Mouse (Mus musculus): ENCODE results near the gene Ralgapa2. TPM values are rescaled to one million over a fixed set of nuclear protein-coding genes. Genes with fewer than 3 reads are reported as not detected.

Ralgapa2 gene
- polyA plus RNA-seq, 1 experiment: 2.3 TPM

DNA sequence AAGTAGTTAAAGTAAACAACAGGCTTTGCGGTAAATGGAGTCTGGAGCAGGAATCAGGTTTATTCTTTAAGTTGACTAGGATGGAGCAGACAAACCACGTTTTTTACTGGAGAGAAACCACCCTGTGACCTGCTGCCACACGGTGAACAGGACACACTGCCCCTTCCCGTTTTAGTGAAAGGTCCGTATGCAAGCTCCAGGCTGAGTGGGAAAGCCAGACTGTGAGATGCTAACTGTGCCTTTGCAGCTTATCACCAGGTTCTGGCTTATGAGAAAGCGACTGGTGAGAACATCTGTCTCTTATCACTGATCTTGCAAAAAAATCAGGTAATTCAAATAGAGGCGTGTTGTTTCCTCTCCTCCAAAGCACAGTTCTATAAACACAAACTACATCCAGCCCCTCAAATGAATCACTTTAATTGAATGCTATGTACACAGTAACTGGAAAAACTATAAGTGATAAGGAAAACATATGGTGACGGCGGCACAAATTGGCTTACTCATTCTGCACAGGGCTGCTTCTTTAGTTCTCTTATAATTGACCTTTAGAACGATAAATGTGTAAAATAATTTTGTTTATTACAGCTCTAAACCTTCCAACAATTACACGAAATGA lies 146.7 kb downstream of the Ralgapa2 start:
- Histone ChIP-seq H3K4me3 (ENCODE audit: insufficient read depth, poor library complexity, severe bottlenecking) (no peak overlapping the region), H3K79me2 (ENCODE audit: control insufficient read depth, insufficient read depth) (no peaks in the 10 kb centered on the region), H3ac (ENCODE audit: control insufficient read depth, insufficient read length, low read depth) (no peak overlapping the region), H3K36me3 (ENCODE audit: control insufficient read depth, insufficient read depth) (no peaks in the 10 kb centered on the region), H3K79me3 (ENCODE audit: low read depth) (no peaks in the 10 kb centered on the region), H3K27me3 (ENCODE audit: control insufficient read depth, insufficient read depth, insufficient read length) (no peaks in the 10 kb centered on the region)
- no peak for TF ChIP-seq USF1 (IDR thresholded peaks at IDR 0.05; ENCODE audit: low read depth)
- TF ChIP-seq MYOG (IDR thresholded peaks at IDR 0.05; ENCODE audit: control insufficient read depth, extremely low read depth, insufficient read length): no peak
- TF ChIP-seq CEBPB (IDR thresholded peaks at IDR 0.05; ENCODE audit: low read depth): no peak
- TF ChIP-seq MAX (IDR thresholded peaks at IDR 0.05): no peak
- TF ChIP-seq FOSL1 (IDR thresholded peaks at IDR 0.05; ENCODE audit: insufficient read depth, low read length, poor library complexity, severe bottlenecking): no peak
- TF ChIP-seq CTCF (IDR thresholded peaks at IDR 0.05; ENCODE audit: control insufficient read depth, insufficient read depth, insufficient read length): no peak
- TF ChIP-seq MYOD1 (IDR thresholded peaks at IDR 0.05; ENCODE audit: control insufficient read depth, insufficient read length, low read depth): no peak

DNA sequence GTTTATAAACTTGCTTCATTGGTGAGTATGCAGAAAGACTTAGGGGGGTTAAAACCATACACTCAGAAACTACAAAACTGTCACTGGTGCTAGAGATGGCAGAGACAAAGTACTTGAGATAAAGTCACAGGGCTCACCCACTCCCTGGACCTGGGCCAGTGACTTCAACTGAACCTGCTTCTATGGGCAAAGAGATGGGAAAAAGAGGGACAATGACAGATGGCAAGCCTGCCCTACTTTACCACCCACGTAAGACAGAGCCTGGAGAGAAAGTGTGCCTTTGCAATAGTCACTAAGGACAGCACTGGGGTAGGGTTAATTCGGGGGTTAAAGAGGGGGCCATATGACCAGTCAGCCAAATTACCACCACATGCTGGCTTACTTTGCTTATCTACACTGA lies 148.7 kb downstream of the Ralgapa2 start:
- no peaks in the 10 kb centered on the region for H3K36me3 ChIP-seq (ENCODE audit: control insufficient read depth, insufficient read depth)
- H3K4me3 ChIP-seq (ENCODE audit: insufficient read depth, poor library complexity, severe bottlenecking): no peak overlapping the region
- H3K79me3 ChIP-seq (ENCODE audit: low read depth): no peaks in the 10 kb centered on the region
- TF ChIP-seq CEBPB (IDR thresholded peaks at IDR 0.05; ENCODE audit: low read depth): no peak
- TF ChIP-seq MAX (IDR thresholded peaks at IDR 0.05): no peak
- TF ChIP-seq CTCF (IDR thresholded peaks at IDR 0.05; ENCODE audit: control insufficient read depth, insufficient read depth, insufficient read length): no peak
- no peak for TF ChIP-seq FOSL1 (IDR thresholded peaks at IDR 0.05; ENCODE audit: insufficient read depth, low read length, poor library complexity, severe bottlenecking)
- TF ChIP-seq MYOG (IDR thresholded peaks at IDR 0.05; ENCODE audit: control insufficient read depth, extremely low read depth, insufficient read length): no peak
- no peak for TF ChIP-seq MYOD1 (IDR thresholded peaks at IDR 0.05; ENCODE audit: control insufficient read depth, insufficient read length, low read depth)
- no peak for TF ChIP-seq USF1 (IDR thresholded peaks at IDR 0.05; ENCODE audit: low read depth)
- H3ac ChIP-seq (ENCODE audit: control insufficient read depth, insufficient read length, low read depth): no peak overlapping the region
- no peaks in the 10 kb centered on the region for H3K79me2 ChIP-seq (ENCODE audit: control insufficient read depth, insufficient read depth)
- H3K27me3 ChIP-seq (ENCODE audit: control insufficient read depth, insufficient read depth, insufficient read length): no peaks in the 10 kb centered on the region

DNA sequence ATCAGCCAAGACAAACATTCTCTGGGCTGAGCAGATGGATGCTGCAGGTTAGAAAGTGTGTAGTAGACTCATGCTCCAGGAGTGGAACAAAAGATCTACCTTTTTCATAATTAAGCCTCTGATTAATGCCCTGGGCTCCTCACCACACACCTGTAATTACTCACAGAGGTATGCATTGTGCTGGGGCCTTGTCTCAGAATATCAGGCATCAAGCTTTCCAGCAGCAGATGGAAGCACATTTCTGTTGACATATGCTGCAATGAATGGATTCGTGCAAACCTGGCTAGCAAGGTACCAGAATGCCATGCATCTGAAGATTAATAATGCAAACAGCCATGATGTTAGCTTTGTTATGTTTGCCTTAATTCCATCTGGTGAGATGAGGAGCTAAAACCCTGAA lies 149.2 kb downstream of the Ralgapa2 start:
- no peak for TF ChIP-seq MYOD1 (IDR thresholded peaks at IDR 0.05; ENCODE audit: control insufficient read depth, insufficient read length, low read depth)
- no peak for TF ChIP-seq MYOG (IDR thresholded peaks at IDR 0.05; ENCODE audit: control insufficient read depth, extremely low read depth, insufficient read length)
- no peak for TF ChIP-seq CEBPB (IDR thresholded peaks at IDR 0.05; ENCODE audit: low read depth)
- TF ChIP-seq CTCF (IDR thresholded peaks at IDR 0.05; ENCODE audit: control insufficient read depth, insufficient read depth, insufficient read length): no peak
- Histone ChIP-seq H3K4me3 (ENCODE audit: insufficient read depth, poor library complexity, severe bottlenecking) (no peak overlapping the region), H3K79me2 (ENCODE audit: control insufficient read depth, insufficient read depth) (no peaks in the 10 kb centered on the region), H3K79me3 (ENCODE audit: low read depth) (no peaks in the 10 kb centered on the region), H3ac (ENCODE audit: control insufficient read depth, insufficient read length, low read depth) (no peak overlapping the region), H3K27me3 (ENCODE audit: control insufficient read depth, insufficient read depth, insufficient read length) (no peaks in the 10 kb centered on the region), H3K36me3 (ENCODE audit: control insufficient read depth, insufficient read depth) (no peaks in the 10 kb centered on the region)

DNA sequence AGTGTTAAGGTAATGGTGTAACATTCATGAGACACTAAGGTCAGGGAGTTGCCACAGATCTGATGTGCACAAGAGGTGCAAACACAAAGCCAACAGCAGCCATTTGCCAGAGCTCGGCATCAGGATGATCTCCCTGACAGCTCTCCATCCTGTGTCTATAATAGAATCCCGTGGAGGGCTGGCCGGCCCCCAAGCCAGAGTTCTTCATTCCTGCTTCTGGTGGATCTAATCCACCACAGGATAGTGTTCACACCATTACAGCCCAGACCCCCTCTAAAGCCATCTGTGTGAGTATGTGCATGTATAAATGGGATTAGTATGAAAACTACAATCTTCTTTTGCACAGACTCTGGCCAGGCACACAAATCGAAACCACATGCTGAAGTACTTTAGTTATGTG lies 150.2 kb downstream of the Ralgapa2 start:
- H3K4me3 ChIP-seq (ENCODE audit: insufficient read depth, poor library complexity, severe bottlenecking): no peak overlapping the region
- no peaks in the 10 kb centered on the region for H3K79me2 ChIP-seq (ENCODE audit: control insufficient read depth, insufficient read depth)
- no peaks in the 10 kb centered on the region for H3K36me3 ChIP-seq (ENCODE audit: control insufficient read depth, insufficient read depth)
- H3K79me3 ChIP-seq (ENCODE audit: low read depth): no peaks in the 10 kb centered on the region
- TF ChIP-seq FOSL1 (IDR thresholded peaks at IDR 0.05; ENCODE audit: insufficient read depth, low read length, poor library complexity, severe bottlenecking) (no peak), MYOG (IDR thresholded peaks at IDR 0.05; ENCODE audit: control insufficient read depth, extremely low read depth, insufficient read length) (no peak), MYOD1 (IDR thresholded peaks at IDR 0.05; ENCODE audit: control insufficient read depth, insufficient read length, low read depth) (no peak), MAX (IDR thresholded peaks at IDR 0.05) (no peak), CEBPB (IDR thresholded peaks at IDR 0.05; ENCODE audit: low read depth) (no peak), USF1 (IDR thresholded peaks at IDR 0.05; ENCODE audit: low read depth) (no peak), CTCF (IDR thresholded peaks at IDR 0.05; ENCODE audit: control insufficient read depth, insufficient read depth, insufficient read length) (no peak)
- no peak overlapping the region for H3ac ChIP-seq (ENCODE audit: control insufficient read depth, insufficient read length, low read depth)
- H3K27me3 ChIP-seq (ENCODE audit: control insufficient read depth, insufficient read depth, insufficient read length): no peaks in the 10 kb centered on the region

DNA sequence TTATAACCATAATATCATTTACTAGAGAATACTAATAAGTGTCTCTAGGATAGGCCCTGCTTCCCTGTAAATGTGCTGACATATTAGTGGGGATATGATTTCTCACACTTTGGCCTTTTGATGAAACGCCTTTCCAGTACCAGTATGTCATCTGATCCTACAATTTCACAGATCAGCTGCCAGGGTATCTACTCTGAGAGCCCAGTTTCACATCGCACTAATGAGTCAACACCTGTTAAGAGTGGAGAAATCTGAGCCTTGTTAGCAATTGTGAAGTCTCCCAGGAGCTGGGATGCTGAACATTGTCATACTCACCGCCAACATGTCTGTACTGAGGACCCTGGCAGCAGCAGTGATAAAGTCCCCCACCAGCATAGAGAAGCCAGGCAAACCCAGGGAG lies 151.1 kb downstream of the Ralgapa2 start:
- Histone ChIP-seq H3K4me3 (ENCODE audit: insufficient read depth, poor library complexity, severe bottlenecking) (no peak overlapping the region), H3K79me2 (ENCODE audit: control insufficient read depth, insufficient read depth) (no peaks in the 10 kb centered on the region), H3K27me3 (ENCODE audit: control insufficient read depth, insufficient read depth, insufficient read length) (no peaks in the 10 kb centered on the region), H3K79me3 (ENCODE audit: low read depth) (no peaks in the 10 kb centered on the region), H3K36me3 (ENCODE audit: control insufficient read depth, insufficient read depth) (no peaks in the 10 kb centered on the region), H3ac (ENCODE audit: control insufficient read depth, insufficient read length, low read depth) (no peak overlapping the region)
- TF ChIP-seq CEBPB (IDR thresholded peaks at IDR 0.05; ENCODE audit: low read depth): no peak
- no peak for TF ChIP-seq MAX (IDR thresholded peaks at IDR 0.05)
- TF ChIP-seq FOSL1 (IDR thresholded peaks at IDR 0.05; ENCODE audit: insufficient read depth, low read length, poor library complexity, severe bottlenecking): no peak
- TF ChIP-seq CTCF (IDR thresholded peaks at IDR 0.05; ENCODE audit: control insufficient read depth, insufficient read depth, insufficient read length): no peak
- no peak for TF ChIP-seq MYOD1 (IDR thresholded peaks at IDR 0.05; ENCODE audit: control insufficient read depth, insufficient read length, low read depth)
- no peak for TF ChIP-seq USF1 (IDR thresholded peaks at IDR 0.05; ENCODE audit: low read depth)
- no peak for TF ChIP-seq MYOG (IDR thresholded peaks at IDR 0.05; ENCODE audit: control insufficient read depth, extremely low read depth, insufficient read length)

DNA sequence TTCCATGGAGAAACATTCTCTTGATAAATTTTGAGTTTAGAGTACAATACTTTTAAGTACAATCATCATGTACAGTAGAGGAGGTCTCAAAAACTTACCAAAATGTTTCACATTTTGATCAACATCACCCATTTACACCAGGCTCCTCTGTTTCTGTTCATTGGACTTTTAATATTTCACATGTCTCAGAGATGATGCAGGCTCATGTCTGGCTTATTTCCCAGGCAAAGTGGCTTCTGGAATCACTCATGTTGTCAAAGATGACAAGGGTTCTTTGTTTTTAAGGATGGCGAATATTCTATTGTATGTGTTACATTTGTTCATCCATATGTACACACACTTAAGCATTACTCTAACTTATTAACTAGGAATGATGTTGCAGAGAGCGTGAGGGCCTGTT lies 152.5 kb downstream of the Ralgapa2 start:
- H3ac ChIP-seq (ENCODE audit: control insufficient read depth, insufficient read length, low read depth): no peak overlapping the region
- H3K79me2 ChIP-seq (ENCODE audit: control insufficient read depth, insufficient read depth): no peaks in the 10 kb centered on the region
- H3K4me3 ChIP-seq (ENCODE audit: insufficient read depth, poor library complexity, severe bottlenecking): no peak overlapping the region
- H3K27me3 ChIP-seq (ENCODE audit: control insufficient read depth, insufficient read depth, insufficient read length): no peaks in the 10 kb centered on the region
- H3K79me3 ChIP-seq (ENCODE audit: low read depth): no peaks in the 10 kb centered on the region
- no peaks in the 10 kb centered on the region for H3K36me3 ChIP-seq (ENCODE audit: control insufficient read depth, insufficient read depth)
- no peak for TF ChIP-seq CTCF (IDR thresholded peaks at IDR 0.05; ENCODE audit: control insufficient read depth, insufficient read depth, insufficient read length)
